Mouse (Mus musculus) c-Kit-positive CD71-positive TER-119-positive erythroid progenitor cells, embryonic 14.5 days (primary cell): Measurements from ENCODE around the gene Lonrf3.

Source experiments
- DNase-seq: peaks from one replicate; pipeline ENCODE4 v3.0.0-alpha.2; 2013; ENCODE audit warnings: low spot score

Lonrf3 gene

GRCm38 (mm10) chrX:36328271-36329039 is at the start of gene Lonrf3:
Gene Lonrf3, plus strand, starts transcription at chrX:36328353.
- DNase-seq, result no peak

- DNase-seq, result no peak
These were observed 49.4 kb upstream of the Lonrf3 start for GRCm38 (mm10) chrX:36278750-36279149.

GRCm38 (mm10) chrX:36311420-36311819 is 16.7 kb upstream of the Lonrf3 start:
- DNase-seq, result no peak

- DNase-seq, result no peak
These were observed 480 bp upstream of the Lonrf3 start for GRCm38 (mm10) chrX:36327491-36328255.

- DNase-seq, result no peak
These were observed 992 bp downstream of the Lonrf3 start for GRCm38 (mm10) chrX:36329040-36329649.

DNA sequence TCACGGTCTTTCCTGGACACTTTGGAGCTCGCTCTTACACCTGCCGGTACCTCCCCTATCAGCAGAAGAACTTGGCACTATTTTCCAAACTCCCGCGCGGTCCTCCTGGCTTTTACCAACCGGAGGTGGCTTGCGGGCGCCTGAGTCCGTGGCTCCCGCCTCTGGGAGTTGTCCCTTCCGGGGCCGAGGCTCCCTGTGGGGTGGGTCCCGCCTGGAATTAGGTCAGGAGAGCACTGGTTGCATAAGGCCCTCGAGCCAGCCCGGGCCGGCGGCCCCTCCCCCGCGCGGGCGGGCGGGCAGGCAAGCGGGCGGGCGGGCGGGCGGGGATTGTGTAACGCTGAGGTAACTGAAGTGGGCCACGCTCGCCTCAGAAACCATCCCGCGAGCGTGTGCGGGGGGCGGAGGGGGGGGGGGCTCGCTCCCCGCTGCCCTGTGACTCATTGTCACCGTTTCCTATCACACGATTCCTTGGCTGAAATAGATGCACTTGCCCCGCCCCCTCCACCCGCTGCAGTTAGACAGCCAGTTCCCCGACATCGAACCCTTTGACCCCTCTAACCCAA is 1.8 kb downstream of the Lonrf3 start:
- DNase-seq, result no peak

DNA sequence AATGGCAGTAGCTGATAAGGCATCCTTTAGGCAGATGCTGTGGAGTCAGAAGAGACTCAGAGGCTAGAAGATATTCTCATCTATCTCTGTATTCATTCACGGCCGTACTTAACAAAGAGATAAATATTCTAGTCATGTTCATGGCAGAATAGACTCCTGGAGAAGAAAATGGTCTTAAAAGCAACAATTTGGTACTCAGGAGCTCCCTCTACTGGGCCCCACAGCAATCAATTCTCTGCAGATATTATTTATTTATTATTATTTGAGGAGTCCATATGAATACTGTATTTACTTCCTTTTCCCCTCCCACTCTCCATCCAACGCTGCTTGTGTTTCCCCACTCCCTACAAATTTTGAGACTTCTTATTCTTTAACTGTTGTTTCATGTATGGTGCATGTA is 24.3 kb downstream of the Lonrf3 start:
- DNase-seq, result no peak

DNA sequence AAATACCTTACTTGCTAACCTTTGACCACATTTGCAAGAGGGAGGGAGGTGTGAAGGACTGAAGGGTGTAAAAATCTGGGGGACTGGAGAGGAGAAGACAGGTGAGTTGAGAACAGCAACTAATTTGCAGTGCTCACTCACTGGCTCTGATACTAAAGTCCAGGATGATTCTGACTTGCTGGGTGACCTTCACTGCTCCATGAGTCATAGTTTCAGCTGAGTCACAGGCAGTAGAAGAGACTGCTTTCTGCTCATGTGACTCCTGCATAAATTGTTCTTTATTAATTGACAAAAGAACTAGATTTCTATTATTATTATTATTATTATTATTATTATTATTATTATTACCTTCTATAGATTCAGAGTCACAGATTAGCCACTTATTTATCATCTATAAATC is 57.2 kb downstream of the Lonrf3 start:
- no peak for DNase-seq

DNA sequence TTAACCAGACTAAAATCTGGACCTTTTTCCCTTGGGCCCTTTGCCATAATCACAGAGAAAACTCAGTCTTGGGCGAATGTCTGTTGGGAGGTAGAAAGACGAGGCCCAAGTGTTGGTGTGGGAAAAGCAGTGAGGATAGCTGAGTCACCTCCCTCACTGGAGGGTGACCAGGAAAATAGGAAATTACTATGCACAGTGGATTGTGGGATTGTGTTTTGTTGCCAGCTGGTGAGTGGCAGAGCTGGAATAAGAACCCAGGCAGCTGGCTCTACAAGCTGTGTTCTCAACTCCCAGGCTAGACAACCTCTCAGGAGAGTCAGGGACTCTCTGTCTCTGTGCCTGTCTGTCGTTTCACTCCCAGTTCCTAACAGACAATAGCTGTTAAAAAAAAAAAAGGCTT is 61.8 kb downstream of the Lonrf3 start:
- no peak for DNase-seq

DNA sequence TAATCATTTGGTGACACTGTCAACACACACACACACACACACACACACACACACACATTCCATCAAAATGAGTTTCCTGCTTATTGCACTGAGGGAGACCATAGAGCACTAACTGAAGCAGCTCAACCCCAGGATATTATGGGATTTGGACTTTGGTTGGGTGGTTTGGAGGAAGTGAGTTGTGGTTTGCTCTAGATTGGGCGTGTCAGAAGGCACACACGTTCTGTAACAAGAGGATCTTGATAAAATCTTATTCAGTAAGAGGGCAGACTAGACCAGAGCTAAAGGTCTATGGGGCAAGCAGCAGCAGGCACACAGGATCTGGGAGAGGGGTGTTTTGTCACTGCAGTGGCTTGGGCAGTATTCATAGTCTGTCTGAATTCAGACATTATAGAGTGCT is 62.4 kb downstream of the Lonrf3 start:
- no peak for DNase-seq

DNA sequence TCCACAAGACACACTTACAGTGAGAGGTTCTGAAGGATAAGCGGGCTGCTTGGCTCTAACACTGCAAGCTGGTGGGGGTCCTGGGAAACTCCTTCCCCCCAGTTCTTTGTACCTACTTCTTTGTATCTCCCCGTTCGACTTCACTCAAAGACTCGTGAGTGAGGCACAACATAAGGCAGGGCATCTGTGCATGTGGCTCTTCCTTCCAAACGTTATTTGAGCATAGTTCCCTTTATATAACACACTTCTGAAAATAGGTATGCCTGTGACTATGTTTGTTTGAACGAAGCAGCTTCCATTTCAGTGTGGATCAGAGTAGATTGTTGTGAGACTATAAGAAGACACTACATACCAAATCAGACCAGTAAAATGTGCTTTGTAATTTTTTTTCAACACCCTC is 64.5 kb downstream of the Lonrf3 start:
- no peak for DNase-seq

GRCm38 (mm10) chrX:36393279-36393678 is 65.1 kb downstream of the Lonrf3 start:
- DNase-seq, result no peak

DNA sequence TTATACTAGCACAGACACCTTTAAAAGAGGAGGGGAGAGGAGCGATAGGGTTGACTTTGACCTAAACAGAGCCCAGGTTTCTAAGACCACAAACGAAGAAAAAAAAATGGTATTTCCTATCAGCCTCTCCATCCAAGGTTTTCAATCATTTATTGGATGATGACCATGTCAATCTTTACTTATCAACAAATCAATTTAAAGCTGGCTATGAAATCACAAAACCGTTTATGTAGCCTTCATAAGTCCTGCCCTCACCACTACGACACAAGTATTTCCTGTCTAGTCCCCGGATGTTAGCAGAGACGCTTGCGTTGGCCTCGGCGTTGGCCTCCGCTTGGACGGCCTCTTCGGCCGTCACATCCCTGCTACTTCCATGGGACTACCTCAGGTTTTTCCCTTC is 72.8 kb downstream of the Lonrf3 start, which contains the start of gene Gm6268:
Gene Gm6268 (plus strand): TSS at position 301 of the 400 bp plus-strand sequence.
- no peak for DNase-seq

- no peak for DNase-seq
These were observed 74.2 kb downstream of the Lonrf3 start for GRCm38 (mm10) chrX:36402316-36402715.
